Mouse (Mus musculus): ENCODE data around the gene Glb1l3.

DNA sequence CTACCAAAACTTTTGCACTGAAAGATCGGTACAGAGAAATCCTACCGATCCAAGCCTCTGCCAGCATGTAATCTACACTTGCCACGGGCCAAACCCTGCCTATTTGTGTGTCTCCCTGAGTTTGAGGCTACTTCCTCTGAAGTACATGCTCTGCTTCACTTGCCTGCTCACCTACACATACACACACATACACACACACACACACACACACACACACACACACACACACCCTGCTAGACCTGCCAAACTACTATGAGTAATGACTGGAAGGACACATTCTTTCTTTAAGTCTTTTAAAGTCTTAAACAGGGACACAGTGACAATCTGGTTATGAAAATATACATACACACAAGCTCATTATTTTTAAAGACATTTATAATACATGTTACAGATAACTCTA, 62.5 kb downstream of the Glb1l3 start:
- no peak for TF ChIP-seq CTCF (IDR thresholded peaks at IDR 0.05; ENCODE audit: low read depth)
- no peak for TF ChIP-seq EP300 (IDR thresholded peaks at IDR 0.05; ENCODE audit: low read depth)

All from liver, postnatal 0 days (tissue).